Mouse (Mus musculus): Measurements from ENCODE around the gene Lrfn3.
A peak's percentile ranks its signal among the peaks of the same experiment; 100 is the strongest.

Gene Lrfn3

GRCm38 (mm10) chr7:30339432-30340109 lies 23.0 kb downstream of the Lrfn3 start:
- DNase-seq, result no peak

GRCm38 (mm10) chr7:30336384-30336783 lies 26.2 kb downstream of the Lrfn3 start:
- peak; percentile 90 for DNase-seq

- DNase-seq, result no peak
Observed at GRCm38 (mm10) chr7:30335688-30336087, 26.9 kb downstream of the Lrfn3 start.

GRCm38 (mm10) chr7:30334563-30334962 lies 28.0 kb downstream of the Lrfn3 start:
- no peak for DNase-seq

- DNase-seq, result peak; percentile 84
Observed at GRCm38 (mm10) chr7:30333436-30333835, 29.1 kb downstream of the Lrfn3 start.

GRCm38 (mm10) chr7:30332622-30333259 lies 29.8 kb downstream of the Lrfn3 start:
- no peak for DNase-seq

- peak; percentile 96 for DNase-seq
Observed at GRCm38 (mm10) chr7:30331887-30332286, 30.7 kb downstream of the Lrfn3 start.

GRCm38 (mm10) chr7:30328379-30328778 lies 34.2 kb downstream of the Lrfn3 start:
- no peak for DNase-seq

GRCm38 (mm10) chr7:30327140-30327539 lies 35.4 kb downstream of the Lrfn3 start:
- no peak for DNase-seq

GRCm38 (mm10) chr7:30326427-30326826 lies 36.1 kb downstream of the Lrfn3 start:
- no peak for DNase-seq

- DNase-seq, result no peak
Observed at GRCm38 (mm10) chr7:30325364-30325763, 37.2 kb downstream of the Lrfn3 start.

- peak; percentile 83 for DNase-seq
Observed at GRCm38 (mm10) chr7:30324300-30324944, 38.1 kb downstream of the Lrfn3 start.

GRCm38 (mm10) chr7:30323795-30324194 lies 38.8 kb downstream of the Lrfn3 start, which contains the start of gene Sdhaf1:
TSS of gene Sdhaf1 (minus strand) at chr7:30323895.
- no peak for DNase-seq

GRCm38 (mm10) chr7:30322865-30323264 lies 39.7 kb downstream of the Lrfn3 start:
- no peak for DNase-seq

- DNase-seq, result peak; percentile 99
Observed at GRCm38 (mm10) chr7:30322285-30322667, 40.3 kb downstream of the Lrfn3 start.

- DNase-seq, result peak; percentile 80
Observed at GRCm38 (mm10) chr7:30321539-30322284, 40.9 kb downstream of the Lrfn3 start, which contains the start of gene E130208F15Rik. TSS of gene E130208F15Rik (plus strand) at chr7:30321740.

GRCm38 (mm10) chr7:30320946-30321345 lies 41.6 kb downstream of the Lrfn3 start:
- no peak for DNase-seq

GRCm38 (mm10) chr7:30318142-30318541 lies 44.4 kb downstream of the Lrfn3 start:
- no peak for DNase-seq

GRCm38 (mm10) chr7:30315559-30316529 lies 46.7 kb downstream of the Lrfn3 start:
- DNase-seq, result no peak

GRCm38 (mm10) chr7:30314721-30315155 lies 47.8 kb downstream of the Lrfn3 start, which contains the start of gene Syne4:
TSS of gene Syne4 (plus strand) at chr7:30314807.
- DNase-seq, result no peak

- no peak for DNase-seq
Observed at GRCm38 (mm10) chr7:30313666-30314320, 48.8 kb downstream of the Lrfn3 start.
